Mouse (Mus musculus) liver, embryonic 14.5 days (tissue): Measurements from ENCODE around the gene Ms4a3. TPM values are rescaled to one million over a fixed set of nuclear protein-coding genes. Genes with fewer than 3 reads are reported as not detected.

Source experiments
- ATAC-seq: fragments of 200-750 bp; cut with Nextera tagmentation; 2 replicates; pipeline ENCODE4 v1.8.0; 2017; ENCODE audit warnings: moderate number of reproducible peaks, mild to moderate bottlenecking, moderate library complexity; ENCODE audit not compliant: insufficient read depth
- DNase-seq, 3 experiments: peaks; one replicate each; pipeline ENCODE4 v3.0.0-alpha.2; 2012 to 2013; ENCODE audit warnings: low read depth in 3 of 3, low spot score in 3 of 3
- H3K27ac ChIP-seq: fragments of 300-500 bp; sonication (generic); 2 replicates; pipeline ENCODE4 v1.5.1; 2014; ENCODE audit warnings: moderate library complexity, mild to moderate bottlenecking, control low read depth, inconsistent platforms
- H3K27me3 ChIP-seq: fragments of 300-500 bp; sonication (generic); 2 replicates; pipeline ENCODE4 v1.6.1; 2014; ENCODE audit warnings: mild to moderate bottlenecking, low read length, moderate library complexity; ENCODE audit not compliant: control insufficient read depth, insufficient read depth
- H3K36me3 ChIP-seq: fragments of 300-500 bp; sonication (generic); replicated peaks from 2 replicates; pipeline ENCODE4 v1.6.1; 2014; ENCODE audit warnings: low read depth; ENCODE audit not compliant: control insufficient read depth, insufficient read depth
- H3K4me1 ChIP-seq, 2 experiments: fragments of 200-500 bp in 1 of 2; fragments of 300-500 bp in 1 of 2; sonication (generic) in 1 of 2; replicated peaks; 2 replicates each; pipeline ENCODE4 v1.6.1; 2012 to 2014; ENCODE audit warnings: antibody characterized with exemption in 1 of 2, inconsistent platforms in 1 of 2, low read length in 1 of 2; ENCODE audit not compliant: control insufficient read depth in 2 of 2, insufficient read depth in 2 of 2
- H3K4me2 ChIP-seq: fragments of 300-500 bp; sonication (generic); 2 replicates; pipeline ENCODE4 v1.6.1; 2014; ENCODE audit warnings: low read depth, mild to moderate bottlenecking, control low read depth, moderate library complexity
- H3K4me3 ChIP-seq, 2 experiments: fragments of 200-500 bp in 1 of 2; fragments of 300-500 bp in 1 of 2; sonication (generic) in 1 of 2; 2 replicates each; pipeline ENCODE4 v1.5.1; 2012 to 2014; ENCODE audit warnings: low read depth in 2 of 2, low read length in 2 of 2, mild to moderate bottlenecking in 2 of 2, control low read depth in 1 of 2, inconsistent platforms in 1 of 2, moderate library complexity in 1 of 2; ENCODE audit not compliant: insufficient read depth in 1 of 2
- H3K9ac ChIP-seq: fragments of 300-500 bp; sonication (generic); replicated peaks from 2 replicates; pipeline ENCODE4 v1.6.1; 2014; ENCODE audit warnings: mild to moderate bottlenecking, control low read depth, moderate library complexity
- H3K9me3 ChIP-seq: fragments of 300-500 bp; sonication (generic); 2 replicates; pipeline ENCODE4 v1.6.1; 2016; ENCODE audit warnings: low read length, mixed read lengths; ENCODE audit not compliant: control insufficient read depth
- CTCF ChIP-seq: IDR thresholded peaks from 2 replicates; pipeline ENCODE4 v1.5.1; 2016; ENCODE audit warnings: antibody characterized with exemption, low read depth, control low read depth
- EP300 ChIP-seq: IDR thresholded peaks from 2 replicates; pipeline ENCODE4 v1.6.1; 2016; ENCODE audit warnings: antibody characterized with exemption, low read depth
- WGBS: fragments of 180-500 bp; shearing (Covaris S2); extraction: QIAGEN DNeasy Blood & Tissue Kit; methylation state at CpG from one replicate; pipeline ENCODE4 v1.1.7; 2014; ENCODE audit not compliant: insufficient replicate concordance; 5-methylcytosine and 5-hydroxymethylcytosine counted together
- polyA plus RNA-seq, 2 experiments: library from polyadenylated mRNA; depleted of rRNA in 1 of 2; stranded (reverse) in 1 of 2; unstranded in 1 of 2; fragments of >200 nt; fragmentation: Nextera tagmentation in 1 of 2; extraction: Ambion mirVana in 1 of 2; gene quantifications; 2 replicates each; pipeline versions ENCODE4 v1.2.1 to v1.2.3; 2012 to 2014

Ms4a3 gene
- polyA plus RNA-seq, 2 experiments: 11.1 to 38.3 TPM

- Histone ChIP-seq H3K4me2 (no peak overlapping the region), H3K36me3 (no peaks in the 10 kb centered on the region), H3K4me3 (no peak overlapping the region), H3K9me3 (no peaks in the 10 kb centered on the region), H3K9ac (no peak overlapping the region), H3K4me1 (0 out of 4 replicates have a peak, but pooled peaks cover 0 to 1% of the 10 kb centered on the region in 2 experiments), H3K27ac (no peak overlapping the region), H3K27me3 (no peaks in the 10 kb centered on the region)
- ATAC-seq: no peak
- TF ChIP-seq CTCF (peak; percentile 58), EP300 (no peak)
- 66% methylated on average over 2 of the region's 2 CpGs for WGBS
- DNase-seq: no peak
Observed at GRCm38 (mm10) chr19:11602026-11602425, 38.6 kb downstream of the Ms4a3 start.

- H3K9me3 ChIP-seq: no peaks in the 10 kb centered on the region
- H3K27me3 ChIP-seq: no peaks in the 10 kb centered on the region
- H3K27ac ChIP-seq: no peak overlapping the region
- TF ChIP-seq EP300: no peak
- TF ChIP-seq CTCF: no peak
- DNase-seq (no peak), ATAC-seq (no peak)
- no peak overlapping the region for H3K4me3 ChIP-seq
- WGBS: 76% methylated on average over 3 of the region's 3 CpGs
- H3K4me2 ChIP-seq: no peak overlapping the region
- H3K36me3 ChIP-seq: no peaks in the 10 kb centered on the region
- 0 out of 4 replicates have a peak, but pooled peaks cover 0 to 1% of the 10 kb centered on the region in 2 experiments for H3K4me1 ChIP-seq
- no peak overlapping the region for H3K9ac ChIP-seq
Observed at GRCm38 (mm10) chr19:11601349-11601748, 39.3 kb downstream of the Ms4a3 start.

GRCm38 (mm10) chr19:11589891-11590449 is 50.7 kb downstream of the Ms4a3 start:
- Histone ChIP-seq H3K36me3 (no peaks in the 10 kb centered on the region), H3K9ac (no peak overlapping the region), H3K27me3 (no peaks in the 10 kb centered on the region), H3K9me3 (no peaks in the 10 kb centered on the region), H3K4me1 (no peaks in the 10 kb centered on the region), H3K4me2 (no peak overlapping the region), H3K4me3 (no peak overlapping the region), H3K27ac (no peak overlapping the region)
- no peak for DNase-seq
- TF ChIP-seq CTCF (no peak), EP300 (no peak)
- no peak for ATAC-seq
- 47% methylated on average over 2 of the region's 2 CpGs for WGBS

GRCm38 (mm10) chr19:11589205-11589604 is 51.4 kb downstream of the Ms4a3 start:
- Histone ChIP-seq H3K27ac (no peak overlapping the region), H3K9me3 (no peaks in the 10 kb centered on the region), H3K4me1 (no peaks in the 10 kb centered on the region), H3K4me3 (no peak overlapping the region), H3K36me3 (no peaks in the 10 kb centered on the region), H3K4me2 (no peak overlapping the region), H3K27me3 (no peaks in the 10 kb centered on the region), H3K9ac (no peak overlapping the region)
- WGBS: 40% methylated on average over 4 of the region's 4 CpGs
- DNase-seq (no peak), ATAC-seq (no peak)
- TF ChIP-seq EP300 (no peak), CTCF (no peak)

Other genes with a start within 250 kb of the Ms4a3 start
- gene Ms4a4c, start 236.1 kb downstream of the Ms4a3 start, polyA plus RNA-seq (2012; rRNA removed): 0.32 and 0.36 TPM in 2 replicates
- gene Ms4a4c, start 236.1 kb downstream of the Ms4a3 start, polyA plus RNA-seq (2014; fragmentation: Nextera tagmentation; extraction: Ambion mirVana): 0.85 and 1.5 TPM in 2 replicates
- 0.30 and 0.34 TPM in 2 replicates for gene Ms4a4b, start 197.3 kb downstream of the Ms4a3 start, polyA plus RNA-seq (2012; rRNA removed)
- 0.14 and 0.30 TPM in 2 replicates for gene Ms4a4b, start 197.3 kb downstream of the Ms4a3 start, polyA plus RNA-seq (2014; fragmentation: Nextera tagmentation; extraction: Ambion mirVana)
- gene Ms4a6c, start 171.5 kb downstream of the Ms4a3 start, polyA plus RNA-seq (2012; rRNA removed): 2.8 and 4.2 TPM in 2 replicates
- 6.0 and 6.3 TPM in 2 replicates for gene Ms4a6c, start 171.5 kb downstream of the Ms4a3 start, polyA plus RNA-seq (2014; fragmentation: Nextera tagmentation; extraction: Ambion mirVana)
- 0.07 TPM in 1 of 2 replicates, not detected in the other for gene Gm8369, start 154.9 kb downstream of the Ms4a3 start, polyA plus RNA-seq (2012; rRNA removed)
- not detected in 2 replicates for gene Gm8369, start 154.9 kb downstream of the Ms4a3 start, polyA plus RNA-seq (2014; fragmentation: Nextera tagmentation; extraction: Ambion mirVana)
- 0.74 and 1.7 TPM in 2 replicates for gene Ms4a6b, start 124.3 kb downstream of the Ms4a3 start, polyA plus RNA-seq (2012; rRNA removed)
- 2.1 and 2.2 TPM in 2 replicates for gene Ms4a6b, start 124.3 kb downstream of the Ms4a3 start, polyA plus RNA-seq (2014; fragmentation: Nextera tagmentation; extraction: Ambion mirVana)
- gene Ms4a4d, start 104.0 kb downstream of the Ms4a3 start, polyA plus RNA-seq (2012; rRNA removed): 0.09 and 0.12 TPM in 2 replicates
- gene Ms4a4d, start 104.0 kb downstream of the Ms4a3 start, polyA plus RNA-seq (2014; fragmentation: Nextera tagmentation; extraction: Ambion mirVana): 0.20 TPM in 2 replicates
- 1.7 and 2.4 TPM in 2 replicates for gene Ms4a6d, start 36.0 kb downstream of the Ms4a3 start, polyA plus RNA-seq (2012; rRNA removed)
- gene Ms4a6d, start 36.0 kb downstream of the Ms4a3 start, polyA plus RNA-seq (2014; fragmentation: Nextera tagmentation; extraction: Ambion mirVana): 4.1 and 5.4 TPM in 2 replicates
- gene Ms4a2, start 17.1 kb downstream of the Ms4a3 start, polyA plus RNA-seq (2012; rRNA removed): 0.25 and 0.58 TPM in 2 replicates
- gene Ms4a2, start 17.1 kb downstream of the Ms4a3 start, polyA plus RNA-seq (2014; fragmentation: Nextera tagmentation; extraction: Ambion mirVana): 0.77 and 1.6 TPM in 2 replicates
- gene Oosp2, start 19.7 kb upstream of the Ms4a3 start, polyA plus RNA-seq (2012; rRNA removed): 0.17 and 0.36 TPM in 2 replicates
- gene Oosp2, start 19.7 kb upstream of the Ms4a3 start, polyA plus RNA-seq (2014; fragmentation: Nextera tagmentation; extraction: Ambion mirVana): 0.66 and 0.77 TPM in 2 replicates
- gene Oosp1, start 50.3 kb upstream of the Ms4a3 start, polyA plus RNA-seq (2012; rRNA removed): 0.04 and 0.08 TPM in 2 replicates
- gene Oosp1, start 50.3 kb upstream of the Ms4a3 start, polyA plus RNA-seq (2014; fragmentation: Nextera tagmentation; extraction: Ambion mirVana): 0.22 TPM in 1 of 2 replicates, not detected in the other
- gene Oosp3, start 56.2 kb upstream of the Ms4a3 start, polyA plus RNA-seq (2012; rRNA removed): not detected in 2 replicates
- not detected in 2 replicates for gene Oosp3, start 56.2 kb upstream of the Ms4a3 start, polyA plus RNA-seq (2014; fragmentation: Nextera tagmentation; extraction: Ambion mirVana)
- gene Gif, start 106.7 kb upstream of the Ms4a3 start, polyA plus RNA-seq (2012; rRNA removed): 0.02 and 0.03 TPM in 2 replicates
- gene Gif, start 106.7 kb upstream of the Ms4a3 start, polyA plus RNA-seq (2014; fragmentation: Nextera tagmentation; extraction: Ambion mirVana): 0.13 TPM in 1 of 2 replicates, not detected in the other
- 14.0 and 27.7 TPM in 2 replicates for gene Mrpl16, start 129.5 kb upstream of the Ms4a3 start, polyA plus RNA-seq (2012; rRNA removed)
- 41.8 and 43.9 TPM in 2 replicates for gene Mrpl16, start 129.5 kb upstream of the Ms4a3 start, polyA plus RNA-seq (2014; fragmentation: Nextera tagmentation; extraction: Ambion mirVana)
- gene Stx3, start 178.6 kb upstream of the Ms4a3 start, polyA plus RNA-seq (2012; rRNA removed): 0.39 and 0.78 TPM in 2 replicates
- 2.1 and 2.6 TPM in 2 replicates for gene Stx3, start 178.6 kb upstream of the Ms4a3 start, polyA plus RNA-seq (2014; fragmentation: Nextera tagmentation; extraction: Ambion mirVana)
- not detected in 2 replicates for gene Olfr1417, start 198.4 kb upstream of the Ms4a3 start, polyA plus RNA-seq (2012; rRNA removed)
- not detected in 2 replicates for gene Olfr1417, start 198.4 kb upstream of the Ms4a3 start, polyA plus RNA-seq (2014; fragmentation: Nextera tagmentation; extraction: Ambion mirVana)
- not detected in 2 replicates for gene Olfr1418, start 220.2 kb upstream of the Ms4a3 start, polyA plus RNA-seq (2012; rRNA removed)
- not detected in 2 replicates for gene Olfr1418, start 220.2 kb upstream of the Ms4a3 start, polyA plus RNA-seq (2014; fragmentation: Nextera tagmentation; extraction: Ambion mirVana)
- gene Olfr1419, start 234.3 kb upstream of the Ms4a3 start, polyA plus RNA-seq (2012; rRNA removed): not detected in 2 replicates
- gene Olfr1419, start 234.3 kb upstream of the Ms4a3 start, polyA plus RNA-seq (2014; fragmentation: Nextera tagmentation; extraction: Ambion mirVana): not detected in 2 replicates
- not detected in 2 replicates for gene Olfr1420, start 245.7 kb upstream of the Ms4a3 start, polyA plus RNA-seq (2012; rRNA removed)
- gene Olfr1420, start 245.7 kb upstream of the Ms4a3 start, polyA plus RNA-seq (2014; fragmentation: Nextera tagmentation; extraction: Ambion mirVana): not detected in 2 replicates